Mouse (Mus musculus) lung, adult 18-20 months (tissue): ENCODE data around the gene Pitpnc1.

Source experiments
- DNase-seq, 2 experiments: peaks; one replicate each; pipeline ENCODE4 v3.0.0; 2022; ENCODE audit warnings: mixed read lengths in 2 of 2

Gene Pitpnc1

GRCm38 (mm10) chr11:107466611-107467391, 3.7 kb downstream of the Pitpnc1 start:
- DNase-seq = no peak

- no peak for DNase-seq
Measured at GRCm38 (mm10) chr11:107465969-107466368, 4.5 kb downstream of the Pitpnc1 start.

- no peak for DNase-seq
Measured at GRCm38 (mm10) chr11:107465041-107465440, 5.5 kb downstream of the Pitpnc1 start.

GRCm38 (mm10) chr11:107464141-107464540, 6.4 kb downstream of the Pitpnc1 start:
- DNase-seq = peak; percentile 55 to 73

- DNase-seq = no peak
Measured at GRCm38 (mm10) chr11:107463251-107463681, 7.2 kb downstream of the Pitpnc1 start.

GRCm38 (mm10) chr11:107462478-107462877, 8.0 kb downstream of the Pitpnc1 start:
- no peak for DNase-seq

- no peak for DNase-seq
Measured at GRCm38 (mm10) chr11:107459828-107460227, 10.7 kb downstream of the Pitpnc1 start.

- DNase-seq = no peak
Measured at GRCm38 (mm10) chr11:107458986-107459385, 11.5 kb downstream of the Pitpnc1 start.

- DNase-seq = no peak
Measured at GRCm38 (mm10) chr11:107458286-107458685, 12.2 kb downstream of the Pitpnc1 start.

GRCm38 (mm10) chr11:107457282-107457681, 13.2 kb downstream of the Pitpnc1 start:
- DNase-seq = no peak

- DNase-seq = peak in 1 of 2 experiments; percentile 24
Measured at GRCm38 (mm10) chr11:107454546-107455462, 15.7 kb downstream of the Pitpnc1 start.

GRCm38 (mm10) chr11:107452053-107452452, 18.4 kb downstream of the Pitpnc1 start:
- no peak for DNase-seq

- DNase-seq = peak; percentile 32 to 40
Measured at GRCm38 (mm10) chr11:107451106-107451505, 19.4 kb downstream of the Pitpnc1 start.

GRCm38 (mm10) chr11:107450097-107450496, 20.4 kb downstream of the Pitpnc1 start:
- DNase-seq = no peak

- peak in 1 of 2 experiments; percentile 29 for DNase-seq
Measured at GRCm38 (mm10) chr11:107449169-107449910, 21.2 kb downstream of the Pitpnc1 start.

- no peak for DNase-seq
Measured at GRCm38 (mm10) chr11:107447915-107448314, 22.6 kb downstream of the Pitpnc1 start.

- DNase-seq = peak; percentile 36 to 38
Measured at GRCm38 (mm10) chr11:107447349-107447748, 23.1 kb downstream of the Pitpnc1 start.

- DNase-seq = no peak
Measured at GRCm38 (mm10) chr11:107446650-107447049, 23.8 kb downstream of the Pitpnc1 start.

GRCm38 (mm10) chr11:107445683-107446082, 24.8 kb downstream of the Pitpnc1 start:
- no peak for DNase-seq

GRCm38 (mm10) chr11:107443121-107444095, 27.1 kb downstream of the Pitpnc1 start:
- DNase-seq = no peak

- DNase-seq = no peak
Measured at GRCm38 (mm10) chr11:107441050-107441449, 29.4 kb downstream of the Pitpnc1 start.

GRCm38 (mm10) chr11:107438140-107438539, 32.4 kb downstream of the Pitpnc1 start:
- DNase-seq = no peak
